ENCODE assay signal across 8 mouse cellular contexts in the genomic region with DNA sequence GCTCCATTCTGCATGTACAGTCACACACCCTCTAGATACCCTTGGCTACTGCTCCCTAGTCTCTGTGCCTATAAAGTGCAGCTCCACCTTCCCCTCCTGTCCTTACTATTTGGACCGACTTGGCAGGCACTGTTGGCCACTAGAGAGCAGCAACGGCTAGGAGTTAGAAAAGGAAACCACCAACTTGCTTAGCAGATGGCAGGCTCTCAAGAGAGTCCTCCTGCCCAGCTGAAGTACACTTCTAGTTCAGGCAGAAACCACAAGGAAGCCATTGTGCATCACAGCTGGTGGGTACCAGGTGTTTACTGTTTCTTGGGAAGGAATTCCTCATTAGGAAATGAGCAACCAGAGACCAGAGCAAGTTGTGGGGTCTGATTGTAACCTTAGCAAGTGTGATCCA.
DNase-seq lines count a peak whose midpoint lies in the region; ATAC-seq and TF ChIP-seq lines count a peak whose summit lies in the region.

No protein-coding gene starts in this region.

- no peak overlapping the region for H3K27ac ChIP-seq in forebrain, embryonic 11.5 days (ENCODE audit: low read depth, low read length)
- H3K27ac ChIP-seq in lung, embryonic 14.5 days (ENCODE audit: low read depth), result no peak overlapping the region

- intact Hi-C loops in heart, postnatal 10 days (cut with DNase I), result loop anchor here (1.0 to 2.0 kb wide), 2 partner anchors 59 to 163 kb away; no protein-coding TSS in a partner anchor

- H3K9me3 ChIP-seq in E14TG2a.4 (ENCODE audit: low read length), result no peaks in the 10 kb centered on the region
- H3K9me3 ChIP-seq in forebrain, embryonic 11.5 days (ENCODE audit: control insufficient read depth, low read length), result no peaks in the 10 kb centered on the region
- H3K9me3 ChIP-seq in lung, embryonic 14.5 days (ENCODE audit: low read depth, low read length), result no peaks in the 10 kb centered on the region

- no peaks in the 10 kb centered on the region for H3K36me3 ChIP-seq in E14TG2a.4 (ENCODE audit: insufficient read depth, low read length)
- no peaks in the 10 kb centered on the region for H3K36me3 ChIP-seq in forebrain, embryonic 11.5 days (ENCODE audit: control insufficient read depth, insufficient read depth, low read length)
- H3K36me3 ChIP-seq in lung, embryonic 14.5 days (ENCODE audit: insufficient read depth), result no peaks in the 10 kb centered on the region

- H3K9ac ChIP-seq in forebrain, embryonic 11.5 days (ENCODE audit: low read length), result no peak overlapping the region
- no peak overlapping the region for H3K9ac ChIP-seq in lung, embryonic 14.5 days

- ATAC-seq in forebrain, embryonic 11.5 days (replicated peaks; ENCODE audit: low FRiP score), result no peak
- ATAC-seq in lung, embryonic 14.5 days (ENCODE audit: insufficient read depth), result peak; percentile 38; the same call in 1 of the 2 replicates

- 6% methylated on average over 2 of the region's 2 CpGs for WGBS in forebrain, embryonic 11.5 days
- 2% methylated on average over 2 of the region's 2 CpGs for WGBS in large intestine, adult 2 months
- WGBS in lung, embryonic 14.5 days, result 2% methylated on average over 2 of the region's 2 CpGs

- peak; percentile 87 for DNase-seq in brain, embryonic 14.5 days (ENCODE audit: low read depth)
- DNase-seq in forebrain, embryonic 11.5 days (ENCODE audit: low spot score), result peak; percentile 66
- DNase-seq in heart, postnatal 10 days, result peak; percentile 82 to 89
- peak; percentile 55 for DNase-seq in large intestine, adult 2 months (ENCODE audit: low read depth, low spot score)
- DNase-seq in lung, embryonic 14.5 days, result peak; percentile 85
- peak; percentile 62 for DNase-seq in ovary, adult 18-20 months (ENCODE audit: low spot score)
- DNase-seq in thymus, postnatal 14 days, result peak; percentile 73

- no peak overlapping the region for H3K4me3 ChIP-seq in E14TG2a.4 (replicated peaks; ENCODE audit: low read length)
- no peak overlapping the region for H3K4me3 ChIP-seq in forebrain, embryonic 11.5 days (ENCODE audit: low read depth, low read length)
- no peak overlapping the region for H3K4me3 ChIP-seq in lung, embryonic 14.5 days (ENCODE audit: low read depth, low read length)

- no peak for TF ChIP-seq POLR2A in brain, embryonic 14.5 days (IDR thresholded peaks at IDR 0.05; ENCODE audit: borderline replicate concordance, extremely low read depth, insufficient read depth, insufficient read length, poor library complexity, severe bottlenecking)

- H3K4me1 ChIP-seq in E14TG2a.4 (replicated peaks; ENCODE audit: low read depth, low read length), result no peaks in the 10 kb centered on the region
- no peaks in the 10 kb centered on the region for H3K4me1 ChIP-seq in forebrain, embryonic 11.5 days (replicated peaks; ENCODE audit: control insufficient read depth, insufficient read depth, low read length)
- no peaks in the 10 kb centered on the region for H3K4me1 ChIP-seq in lung, embryonic 14.5 days (ENCODE audit: insufficient read depth)

- peaks cover 5% of the 10 kb centered on the region; the same call in 1 of the 2 replicates for H3K27me3 ChIP-seq in E14TG2a.4 (ENCODE audit: insufficient read depth, low read length)
- no peaks in the 10 kb centered on the region for H3K27me3 ChIP-seq in forebrain, embryonic 11.5 days (ENCODE audit: control insufficient read depth, insufficient read depth, low read length)
- H3K27me3 ChIP-seq in lung, embryonic 14.5 days (ENCODE audit: insufficient read depth, low read length), result no peaks in the 10 kb centered on the region

- no peak overlapping the region for H3K4me2 ChIP-seq in forebrain, embryonic 11.5 days (ENCODE audit: low read depth, low read length, severe bottlenecking)
- H3K4me2 ChIP-seq in lung, embryonic 14.5 days, result no peak overlapping the region

- peak; percentile 56 for TF ChIP-seq CTCF in E14TG2a.4 (conservative IDR thresholded peaks at IDR 0.05; ENCODE audit: low read length)
- peak; percentile 62; the same call in 1 of the 2 replicates for TF ChIP-seq CTCF in brain, embryonic 14.5 days (IDR thresholded peaks at IDR 0.05; ENCODE audit: borderline replicate concordance, extremely low read depth, insufficient read depth, insufficient read length)
- peak; percentile 81 for TF ChIP-seq CTCF in lung, embryonic 14.5 days (IDR thresholded peaks at IDR 0.05; ENCODE audit: low read depth)
